Mouse (Mus musculus): ENCODE measurements around the gene Papss2.
"Not testable (repeated sequence)": the region's sequence is repeated elsewhere in the genome, so short reads cannot be mapped to it uniquely, and the experiment has no call there.

The Papss2 gene

DNA sequence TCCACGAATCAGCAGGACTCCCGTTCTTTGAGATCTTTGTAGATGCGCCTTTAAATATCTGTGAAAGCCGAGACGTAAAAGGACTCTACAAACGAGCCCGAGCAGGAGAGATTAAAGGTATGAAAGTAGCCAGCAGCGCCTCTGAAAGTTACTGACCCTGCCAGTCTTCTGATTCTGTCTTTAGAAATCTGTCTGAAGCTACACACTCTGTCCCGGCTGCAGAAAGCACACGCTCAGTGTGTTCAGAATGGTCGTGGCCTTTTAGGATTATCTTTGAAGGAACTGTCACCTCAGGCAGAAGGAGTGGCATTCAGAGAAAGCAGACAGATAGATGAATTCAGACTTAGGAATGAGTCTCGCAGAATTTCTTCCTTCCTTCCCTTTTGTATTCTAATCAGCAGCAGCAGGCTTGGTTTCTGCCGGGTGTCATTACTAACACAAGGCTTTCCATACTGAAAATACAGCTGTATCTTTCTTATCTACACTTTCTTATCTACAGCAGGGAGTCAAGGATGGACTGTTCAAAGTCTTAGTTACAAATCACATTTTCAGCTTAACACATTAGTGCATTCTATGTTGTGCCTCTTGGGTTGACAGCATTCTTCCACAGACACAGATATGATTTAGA lies 42.8 kb downstream of the Papss2 start:
- no peak for DNase-seq (ENCODE audit: extremely low spot score)

DNA sequence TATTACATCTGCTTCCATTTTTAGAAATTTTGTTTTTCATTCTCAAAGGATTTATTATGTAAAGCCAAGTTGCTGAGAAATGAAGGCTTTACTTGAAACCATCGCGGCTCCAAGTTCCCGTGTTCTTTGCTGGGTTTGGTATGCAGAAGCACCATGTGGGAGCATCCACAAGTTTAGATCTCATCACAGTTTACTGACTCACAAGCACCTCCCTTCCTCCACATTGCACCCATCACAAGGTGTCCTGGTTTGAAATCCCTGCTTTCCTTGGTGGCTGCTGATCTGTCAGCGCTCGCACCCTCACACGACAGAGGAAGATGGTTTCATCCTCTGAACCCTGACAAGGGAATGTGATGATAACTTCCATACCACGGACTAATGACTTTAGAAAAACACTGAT lies 45.9 kb downstream of the Papss2 start:
- no peak for DNase-seq (ENCODE audit: extremely low spot score)

DNA sequence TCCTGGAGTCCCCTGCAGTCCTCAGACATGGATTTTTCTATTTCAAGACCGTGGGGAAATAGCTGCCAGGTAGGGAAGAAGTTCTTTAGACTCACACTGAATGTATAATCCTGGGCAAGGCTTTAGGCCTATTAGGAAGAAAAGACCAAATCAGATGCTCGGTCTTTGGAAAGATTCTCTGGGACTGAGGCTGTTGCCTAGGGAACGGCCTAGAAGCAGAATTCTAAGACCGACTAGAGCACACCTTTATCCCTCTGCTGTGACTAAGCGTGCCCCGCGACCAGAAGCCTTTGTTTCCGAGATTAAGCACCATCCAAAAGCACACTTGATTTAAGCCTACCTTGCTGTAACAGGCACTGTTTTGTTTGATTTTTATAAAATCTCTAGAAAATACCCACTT lies 46.4 kb downstream of the Papss2 start:
- no peak for DNase-seq (ENCODE audit: extremely low spot score)

DNA sequence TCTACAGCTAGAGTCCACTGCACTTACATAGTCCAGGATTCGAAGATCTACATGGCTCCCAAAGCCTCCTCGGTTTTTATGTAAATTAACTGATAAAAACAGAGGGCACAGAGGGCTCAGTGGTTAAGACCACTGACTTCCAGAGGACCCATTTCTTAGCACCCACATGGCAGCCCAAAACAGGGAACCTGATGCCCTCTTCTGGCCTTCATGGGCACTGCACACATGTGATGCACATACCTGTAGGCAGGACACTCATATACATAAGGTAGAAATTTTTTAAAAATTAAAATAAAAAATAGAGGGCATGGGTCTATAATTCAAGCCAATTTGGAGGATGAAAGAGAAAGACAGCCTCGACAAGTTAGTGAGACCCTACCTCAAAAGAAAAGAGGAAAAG lies 48.1 kb downstream of the Papss2 start:
- DNase-seq (ENCODE audit: extremely low spot score), result no peak

DNA sequence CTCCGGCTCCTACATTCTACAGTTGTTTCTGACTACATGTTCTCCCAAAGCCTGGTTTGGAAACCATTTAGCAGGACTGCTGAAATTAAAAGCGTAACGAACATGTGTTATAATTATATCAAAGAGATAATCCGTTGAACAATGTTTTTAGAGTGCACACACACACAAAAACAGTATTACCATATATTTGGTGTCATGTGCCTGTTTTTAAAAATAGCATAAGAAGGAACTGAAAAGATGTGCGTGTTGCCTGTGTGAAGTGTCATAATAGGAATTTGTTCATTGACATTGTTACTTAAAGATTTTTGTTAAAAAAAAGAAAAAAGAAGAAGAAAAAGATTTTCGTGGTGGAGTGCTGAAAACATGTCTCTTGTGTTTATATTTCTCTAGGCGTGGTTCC lies 50.3 kb downstream of the Papss2 start:
- no peak for DNase-seq (ENCODE audit: extremely low spot score)

DNA sequence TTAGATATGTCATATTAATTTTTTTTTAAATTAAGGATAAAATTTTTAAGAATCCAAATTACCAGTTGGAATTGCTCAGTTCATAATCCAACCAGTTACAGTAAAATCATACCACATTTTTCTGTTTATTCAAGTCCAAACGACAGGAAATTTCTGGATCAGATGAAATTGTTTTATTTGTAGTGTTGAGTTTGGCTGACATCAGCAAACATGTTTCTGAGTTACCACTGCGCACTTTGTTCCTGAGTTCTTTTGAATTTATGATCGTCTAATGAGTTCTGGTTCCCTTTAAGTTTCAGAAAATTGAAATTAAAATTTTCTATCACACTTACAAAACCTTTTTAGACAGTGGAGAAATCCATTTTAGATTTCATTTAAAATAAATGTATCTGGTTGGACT lies 50.8 kb downstream of the Papss2 start:
- no peak for DNase-seq (ENCODE audit: extremely low spot score)

DNA sequence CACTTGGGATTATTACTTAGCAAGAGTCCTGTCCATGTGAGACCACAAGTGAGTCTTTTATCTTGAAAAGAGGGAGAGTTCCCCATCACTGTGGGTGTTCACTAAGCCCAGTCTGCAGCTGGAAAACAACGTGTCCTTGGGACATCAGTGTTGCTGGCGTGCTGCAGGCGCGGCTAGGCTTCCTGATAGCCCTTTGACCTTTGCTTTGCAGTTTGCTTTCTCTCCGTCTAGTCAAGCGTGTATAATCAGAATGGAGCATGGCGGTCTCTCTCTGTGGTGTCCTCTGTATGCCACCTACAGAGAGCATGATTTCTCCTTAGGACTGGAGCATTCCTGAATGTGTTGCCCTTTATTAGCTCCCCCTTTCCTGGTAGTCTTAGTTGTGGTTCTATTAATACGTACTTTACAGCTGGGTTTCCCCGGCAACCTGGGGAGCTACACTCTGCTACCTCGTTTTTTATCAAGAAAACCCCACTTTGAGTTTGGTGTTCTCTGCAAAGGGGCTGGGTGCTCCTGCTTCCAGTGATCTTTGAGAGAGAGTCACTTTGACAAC lies 52.5 kb downstream of the Papss2 start:
- peak; percentile 56 for DNase-seq (ENCODE audit: extremely low spot score)

DNA sequence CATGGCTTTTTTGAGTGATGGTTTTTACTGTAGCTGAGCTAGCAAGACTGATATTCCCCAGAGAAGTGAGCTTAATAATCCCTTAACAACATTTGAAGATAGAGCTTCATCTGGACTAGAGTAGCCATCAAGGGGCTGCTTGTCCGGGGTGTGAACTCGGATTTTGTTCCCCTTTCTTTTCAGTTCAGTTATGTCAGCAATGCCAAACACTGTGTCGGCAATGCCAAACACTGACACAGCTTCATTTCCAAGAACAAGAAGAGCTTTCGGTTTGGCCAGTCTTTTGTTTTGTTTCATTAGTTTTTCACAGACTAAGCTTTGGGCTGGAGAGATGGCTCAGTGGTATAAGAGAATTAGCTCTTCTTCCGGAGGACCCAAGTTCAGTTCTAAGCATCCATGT lies 55.5 kb downstream of the Papss2 start:
- DNase-seq (ENCODE audit: extremely low spot score), result no peak

DNA sequence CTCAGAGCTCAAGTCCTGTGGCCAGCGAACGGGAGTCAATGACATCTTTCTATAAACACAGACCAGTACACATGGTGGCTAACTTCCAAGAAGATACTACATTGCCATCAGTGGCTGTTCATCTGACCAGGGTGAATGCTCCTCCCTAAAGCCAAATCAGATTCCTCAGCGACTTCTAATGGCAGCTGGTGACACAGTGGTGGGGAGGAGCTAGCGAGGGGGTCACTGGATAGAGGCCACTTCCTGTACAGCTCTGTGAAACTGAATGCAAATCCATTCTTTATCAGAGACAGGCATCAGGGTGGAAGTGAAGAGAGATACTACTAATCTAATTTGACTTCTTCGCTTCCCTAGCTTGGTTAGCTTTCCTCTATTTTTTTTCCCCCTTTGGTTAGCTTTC lies 57.5 kb downstream of the Papss2 start:
- no peak for DNase-seq (ENCODE audit: extremely low spot score)

DNA sequence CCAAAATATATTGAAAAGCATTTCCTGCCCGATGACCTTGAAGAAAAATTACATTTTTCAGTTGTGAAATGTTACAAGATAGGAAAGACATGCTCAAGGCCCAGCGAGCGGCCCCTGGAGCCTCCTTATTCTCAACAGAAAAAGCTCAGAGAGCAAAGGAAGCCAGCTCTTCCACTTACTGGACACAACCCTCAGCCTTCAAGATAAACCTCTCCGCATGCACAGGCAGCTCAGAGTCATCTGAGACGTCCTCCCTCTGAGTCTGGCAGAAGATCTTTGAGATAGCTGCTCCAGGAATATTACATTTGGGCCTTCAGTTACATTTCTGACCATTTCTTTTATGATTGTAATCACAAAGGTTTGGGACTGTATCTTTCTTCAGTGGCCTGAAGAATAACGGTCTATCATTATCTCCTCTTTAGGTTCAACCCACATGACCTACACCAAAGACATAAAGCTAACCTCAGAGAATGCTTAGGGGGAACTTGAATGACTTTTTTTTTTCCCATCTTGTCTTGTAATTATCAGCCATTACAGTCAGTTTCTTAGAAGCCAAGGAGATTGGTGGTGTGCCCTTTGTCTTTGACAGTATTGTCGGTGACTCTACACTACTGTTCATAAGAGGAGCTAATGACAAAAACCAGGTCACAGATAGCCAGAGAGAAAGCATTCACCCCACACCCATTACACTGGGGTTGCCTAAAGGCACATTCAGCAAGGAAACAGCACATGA lies 58.2 kb downstream of the Papss2 start:
- no peak for DNase-seq (ENCODE audit: extremely low spot score)

DNA sequence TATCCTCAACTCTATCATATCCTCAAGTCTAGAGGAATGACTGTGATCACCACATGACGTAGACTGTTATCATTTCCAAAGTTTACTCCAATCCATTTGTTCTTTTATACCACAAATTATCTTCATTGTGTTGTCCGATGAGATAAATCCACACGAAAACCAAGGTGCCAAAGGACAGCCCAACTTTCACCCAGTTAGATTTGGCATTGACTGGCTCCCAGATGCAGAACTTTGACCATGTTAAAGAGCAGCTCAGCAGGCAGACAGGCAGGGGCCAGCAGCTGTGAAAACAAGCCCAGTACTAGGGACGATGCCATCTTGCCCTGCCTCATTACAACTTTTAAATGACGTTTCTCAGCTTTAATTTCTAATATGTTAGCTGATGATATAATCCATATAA lies 63.8 kb downstream of the Papss2 start:
- DNase-seq (ENCODE audit: extremely low spot score), result no peak

DNA sequence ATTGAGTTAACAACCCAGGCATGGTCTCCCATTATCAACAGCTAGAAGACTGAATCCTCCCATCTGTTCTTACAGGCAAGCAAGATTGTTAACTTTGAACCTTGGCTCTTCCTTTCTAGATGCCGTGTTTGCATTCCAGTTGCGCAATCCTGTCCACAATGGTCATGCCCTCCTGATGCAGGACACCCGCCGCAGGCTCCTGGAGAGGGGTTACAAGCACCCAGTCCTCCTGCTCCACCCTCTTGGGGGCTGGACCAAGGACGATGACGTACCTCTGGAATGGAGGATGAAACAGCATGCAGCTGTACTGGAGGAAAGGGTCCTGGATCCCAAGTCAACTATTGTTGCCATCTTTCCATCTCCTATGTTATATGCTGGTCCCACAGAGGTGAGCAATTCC lies 67.3 kb downstream of the Papss2 start:
- DNase-seq (ENCODE audit: extremely low spot score), result no peak

DNA sequence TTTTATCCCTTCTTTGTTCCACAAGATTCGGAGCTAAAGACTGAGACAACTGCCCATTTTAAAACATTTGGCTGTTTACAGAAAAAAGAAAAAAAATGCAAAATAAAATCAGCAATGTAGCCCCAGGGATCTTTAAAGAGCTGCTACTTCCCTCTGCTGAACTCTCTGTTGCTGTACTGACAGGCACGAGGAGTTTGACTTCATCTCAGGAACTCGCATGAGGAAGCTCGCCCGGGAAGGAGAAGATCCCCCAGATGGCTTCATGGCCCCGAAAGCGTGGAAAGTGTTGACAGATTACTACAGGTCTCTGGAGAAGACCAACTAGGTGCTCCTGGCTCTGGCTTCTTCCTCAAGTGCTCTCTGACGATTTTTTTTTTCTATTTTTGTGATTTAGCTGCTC lies 69.7 kb downstream of the Papss2 start:
- DNase-seq (ENCODE audit: extremely low spot score), result no peak

DNA sequence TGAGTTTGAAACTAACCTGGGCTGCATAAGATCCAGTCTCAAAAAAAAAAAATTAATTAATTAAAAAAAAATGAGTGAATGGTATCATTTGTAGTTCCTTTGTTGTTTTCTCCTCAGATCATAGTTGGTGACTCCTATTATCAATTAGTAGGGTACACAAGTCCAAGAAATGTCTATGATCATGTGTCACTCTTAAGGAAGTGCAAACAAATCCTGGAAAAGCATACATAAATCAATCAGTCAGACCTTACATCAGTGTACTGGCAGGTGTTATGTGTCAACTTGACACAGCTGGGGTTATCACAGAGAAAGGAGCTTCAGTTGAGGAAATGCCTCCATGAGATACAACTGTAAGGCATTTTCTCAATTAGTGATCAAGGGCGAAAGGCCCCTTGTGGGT lies 72.2 kb downstream of the Papss2 start:
- DNase-seq (ENCODE audit: extremely low spot score), result not testable (repeated sequence)

DNA sequence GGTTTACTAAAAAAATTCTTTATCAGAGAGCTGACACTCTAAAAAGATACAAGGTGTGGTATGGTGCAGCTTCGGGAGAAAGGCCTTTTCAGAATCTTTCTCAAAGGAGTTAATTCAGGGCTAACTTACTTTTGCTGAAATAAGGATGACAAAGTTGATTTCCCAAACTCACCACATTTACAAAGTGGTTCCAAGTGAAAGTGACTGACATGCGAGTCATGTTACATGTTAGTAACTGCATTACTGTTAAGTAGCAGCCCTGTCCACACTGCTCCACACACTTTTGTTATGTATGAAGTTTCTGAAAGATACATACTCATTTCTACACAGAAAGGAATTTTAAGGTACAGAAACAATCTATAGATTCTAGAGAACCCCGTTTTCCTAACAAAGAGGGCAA lies 80.2 kb downstream of the Papss2 start:
- DNase-seq (ENCODE audit: extremely low spot score), result no peak

DNA sequence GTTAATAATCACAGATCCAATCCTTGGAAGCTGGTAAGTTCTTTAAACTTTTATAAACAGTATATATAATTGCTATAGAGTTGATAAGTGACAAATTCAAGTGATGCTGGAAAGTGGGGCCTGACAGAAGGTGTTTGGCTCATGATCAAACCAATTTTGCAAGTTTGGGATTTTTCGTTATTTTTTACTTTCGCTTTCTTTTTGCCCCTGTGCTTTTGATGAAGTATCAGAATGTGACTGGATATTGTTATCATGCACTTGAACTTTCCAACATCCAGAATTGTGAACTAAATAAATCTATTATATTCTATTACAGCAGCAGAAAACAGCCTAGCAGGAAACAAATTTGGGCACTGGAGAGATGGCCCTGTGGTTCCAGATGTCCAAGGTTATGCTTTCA lies 85.3 kb downstream of the Papss2 start:
- no peak for DNase-seq (ENCODE audit: extremely low spot score)

DNA sequence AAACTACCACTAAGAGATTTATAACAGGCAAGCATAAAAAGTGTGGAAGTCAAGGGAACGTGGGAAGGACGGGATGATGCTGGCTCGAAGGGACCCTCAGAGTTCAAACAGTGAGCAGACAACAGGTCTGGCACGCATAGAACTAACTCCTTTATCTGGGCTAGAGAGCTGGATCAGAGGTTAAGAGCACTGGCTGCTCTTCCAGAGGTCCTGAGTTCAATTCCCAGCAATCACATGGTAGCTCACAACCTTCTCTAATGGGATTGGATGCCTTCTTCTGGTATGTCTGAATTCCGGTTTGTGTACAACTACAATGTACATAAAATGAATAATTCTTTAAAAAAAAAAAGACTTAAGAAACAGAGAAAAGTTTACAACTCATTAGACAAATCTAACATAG lies 87.5 kb downstream of the Papss2 start:
- DNase-seq (ENCODE audit: extremely low spot score), result no peak

DNA sequence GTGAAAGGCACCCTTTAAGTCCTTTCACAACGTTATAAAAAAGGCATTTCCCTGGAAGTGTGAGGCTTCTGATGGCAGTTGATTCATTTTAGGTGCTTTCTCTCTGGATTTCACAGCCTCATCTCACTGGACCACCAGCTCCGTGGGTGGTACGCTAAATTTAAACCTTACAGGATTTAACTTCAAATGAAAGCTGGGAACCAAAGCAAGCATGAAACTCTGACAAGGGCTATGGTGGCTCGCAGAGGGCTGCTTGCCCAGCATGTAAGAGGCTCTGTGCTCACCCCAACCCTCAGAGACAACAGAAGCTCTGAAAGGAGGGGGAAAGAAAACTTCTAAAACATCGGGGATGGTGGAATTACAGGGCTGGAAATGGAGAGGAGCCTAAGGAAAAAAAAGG lies 92.1 kb downstream of the Papss2 start:
- DNase-seq (ENCODE audit: extremely low spot score), result no peak

DNA sequence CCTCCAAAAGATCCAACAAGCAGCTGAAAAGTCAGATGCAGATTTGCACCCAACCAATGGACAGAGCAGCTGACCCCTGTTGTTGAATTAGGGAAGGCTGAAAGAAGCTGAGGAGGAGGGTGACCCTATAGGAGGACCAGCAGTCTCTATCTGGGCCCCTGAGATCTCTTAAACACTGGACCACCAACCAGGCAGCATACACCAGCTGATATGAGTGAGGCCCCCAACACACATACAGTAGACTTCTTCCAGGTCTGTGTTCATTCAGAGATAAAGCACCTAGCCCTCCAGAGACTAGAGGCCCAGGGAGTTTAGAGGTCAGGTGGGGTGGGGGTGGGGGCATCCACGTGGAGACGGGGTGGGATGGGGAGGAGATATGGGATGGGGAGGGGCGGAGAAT lies 92.6 kb downstream of the Papss2 start:
- not testable (repeated sequence) for DNase-seq (ENCODE audit: extremely low spot score)

DNA sequence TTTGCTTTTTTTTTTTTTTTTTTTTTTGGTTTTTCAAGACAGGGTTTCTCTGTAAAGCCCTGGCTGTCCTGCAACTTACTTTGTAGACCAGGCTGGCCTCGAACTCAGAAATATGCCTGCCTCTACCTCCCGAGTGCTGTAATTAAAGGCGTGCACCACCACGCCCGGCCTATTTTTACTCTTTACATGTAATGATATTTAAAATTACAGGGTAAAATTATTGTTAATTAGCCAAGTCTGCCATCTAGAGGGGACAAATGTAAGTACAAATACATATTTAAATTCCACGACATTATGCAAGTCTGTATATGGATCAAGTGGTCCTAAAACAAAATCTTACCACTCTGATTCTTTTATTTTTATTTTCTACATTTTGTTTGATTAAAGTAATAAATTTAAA lies 94.1 kb downstream of the Papss2 start:
- no peak for DNase-seq (ENCODE audit: extremely low spot score)

DNA sequence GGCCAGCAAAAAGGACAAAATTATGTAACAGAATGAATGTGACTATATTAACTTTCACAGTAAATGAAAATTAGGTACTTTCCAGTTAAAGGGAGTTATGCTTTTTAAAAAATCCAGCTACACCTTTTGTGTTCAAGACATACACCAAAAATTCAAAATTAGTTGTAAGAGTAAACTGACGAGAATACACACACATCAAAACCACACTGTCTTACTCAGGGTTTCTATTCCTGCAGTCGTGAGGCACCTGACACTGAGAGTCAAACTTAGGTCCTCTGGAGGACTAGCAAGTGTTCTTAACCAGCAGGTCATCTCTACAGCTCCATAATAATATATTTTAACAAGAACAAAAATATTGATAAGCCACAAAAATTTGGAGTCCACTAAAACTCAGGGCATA lies 101.1 kb downstream of the Papss2 start:
- no peak for DNase-seq (ENCODE audit: extremely low spot score)

DNA sequence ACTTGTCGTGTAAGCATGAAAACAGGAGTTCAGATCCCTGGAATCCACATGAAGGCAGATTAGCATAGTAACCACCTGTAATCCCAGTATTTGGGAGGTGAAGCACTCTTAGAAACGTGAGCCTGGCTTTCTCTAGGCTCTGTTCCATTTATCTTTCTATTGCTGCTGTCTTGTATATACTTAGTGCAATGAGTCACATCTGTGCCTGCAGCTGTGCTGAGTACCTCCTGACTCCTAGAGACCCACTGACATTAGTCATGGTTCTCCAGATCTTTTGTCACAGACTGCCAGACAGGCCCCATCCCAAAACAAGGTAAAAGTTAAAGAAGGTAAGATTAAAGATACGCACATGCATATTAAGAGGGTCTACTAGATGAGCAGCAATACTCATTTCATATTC lies 106.6 kb downstream of the Papss2 start:
- no peak for DNase-seq (ENCODE audit: extremely low spot score)

DNA sequence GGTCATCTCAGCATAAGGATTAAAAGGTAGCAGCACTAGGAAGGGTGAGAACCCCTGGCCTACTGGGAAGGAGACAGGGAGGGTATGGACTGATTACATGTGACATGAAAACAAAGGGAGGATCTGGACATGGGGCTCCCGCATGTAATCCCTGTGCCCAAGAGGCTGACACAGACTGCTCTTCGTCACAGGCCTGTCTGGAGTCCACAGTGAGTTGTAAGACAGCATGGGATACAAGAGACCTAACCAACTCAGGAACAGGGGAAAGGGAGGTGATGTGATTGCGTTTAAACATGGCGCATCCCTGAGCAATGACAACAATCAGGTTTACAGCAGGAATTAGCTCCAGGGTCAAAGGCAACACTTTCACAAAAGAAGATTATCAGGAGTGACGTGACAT lies 113.4 kb downstream of the Papss2 start:
- no peak for DNase-seq (ENCODE audit: extremely low spot score)

DNA sequence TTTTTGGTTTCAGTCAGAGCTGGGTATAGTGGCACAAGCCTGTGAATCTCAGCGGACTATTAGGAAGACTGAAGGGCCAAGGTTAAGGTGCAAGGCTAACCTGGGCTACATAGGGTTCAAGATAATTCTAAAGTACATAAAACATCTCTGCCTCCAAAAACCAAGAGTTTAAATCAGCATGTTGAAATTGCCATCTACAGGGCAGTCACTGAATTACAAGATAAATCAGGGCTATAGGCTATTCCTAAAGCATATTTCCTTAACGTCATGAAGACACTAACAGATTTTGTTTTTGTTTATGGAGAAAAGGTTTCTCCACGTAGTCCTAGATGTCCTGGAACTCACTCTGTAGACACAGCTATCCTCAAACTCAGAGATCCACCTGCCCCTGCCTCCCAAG lies 114.7 kb downstream of the Papss2 start:
- no peak for DNase-seq (ENCODE audit: extremely low spot score)
